Mouse (Mus musculus): Measurements from ENCODE around the gene Zpbp2. TPM values are rescaled to one million over a fixed set of nuclear protein-coding genes. Genes with fewer than 3 reads are reported as not detected.
A peak's percentile ranks its signal among the peaks of the same experiment; 100 is the strongest.

Gene Zpbp2
- polyA plus RNA-seq (2016; fragmentation: Nextera tagmentation; extraction: Ambion mirVana): 0.17 and 0.38 TPM in 2 replicates

GRCm38 (mm10) chr11:98550975-98551828, at the start of gene Zpbp2:
Gene Zpbp2, plus strand, starts transcription at chr11:98551097.
- H3K36me3 ChIP-seq: no peaks in the 10 kb centered on the region
- WGBS: under 1% methylated on average over 50 of the region's 51 CpGs
- H3K4me1 ChIP-seq: no peaks in the 10 kb centered on the region
- H3K4me2 ChIP-seq (replicated peaks): peak within 1 kb of the TSS; percentile 65
- H3K4me3 ChIP-seq: peak within 1 kb of the TSS; percentile 71
- peaks cover 42% of the 10 kb centered on the region for H3K27me3 ChIP-seq
- peak within 1 kb of the TSS; percentile 86 for H3K27ac ChIP-seq
- ATAC-seq (ENCODE audit: low FRiP score): peak; percentile 98
- peak within 1 kb of the TSS; percentile 71 for H3K9ac ChIP-seq
- no peaks in the 10 kb centered on the region for H3K9me3 ChIP-seq (replicated peaks)

- H3K27ac ChIP-seq: no peak overlapping the region
- H3K36me3 ChIP-seq: no peaks in the 10 kb centered on the region
- no peaks in the 10 kb centered on the region for H3K9me3 ChIP-seq (replicated peaks)
- no peak overlapping the region for H3K4me3 ChIP-seq
- H3K4me2 ChIP-seq (replicated peaks): no peak overlapping the region
- ATAC-seq (ENCODE audit: low FRiP score): no peak
- H3K9ac ChIP-seq: no peak overlapping the region
- 0 out of 2 replicates have a peak, but pooled peaks cover 4% of the 10 kb centered on the region for H3K27me3 ChIP-seq
- WGBS: 73% methylated on average over 3 of the region's 3 CpGs
- no peaks in the 10 kb centered on the region for H3K4me1 ChIP-seq
Measured at GRCm38 (mm10) chr11:98504926-98505325, 46.0 kb upstream of the Zpbp2 start.

- Histone ChIP-seq H3K9me3 (replicated peaks) (no peaks in the 10 kb centered on the region), H3K36me3 (no peaks in the 10 kb centered on the region), H3K9ac (no peak overlapping the region), H3K27me3 (no peaks in the 10 kb centered on the region), H3K27ac (no peak overlapping the region), H3K4me3 (no peak overlapping the region), H3K4me2 (replicated peaks) (no peak overlapping the region), H3K4me1 (0 out of 2 replicates have a peak, but pooled peaks cover 5% of the 10 kb centered on the region)
- no peak for ATAC-seq (ENCODE audit: low FRiP score)
- 78% methylated on average over 7 of the region's 7 CpGs for WGBS
Measured at GRCm38 (mm10) chr11:98509434-98509833, 41.5 kb upstream of the Zpbp2 start.

GRCm38 (mm10) chr11:98510125-98510524, 40.8 kb upstream of the Zpbp2 start:
- 86% methylated on average over 8 of the region's 8 CpGs for WGBS
- Histone ChIP-seq H3K9me3 (replicated peaks) (no peaks in the 10 kb centered on the region), H3K36me3 (no peaks in the 10 kb centered on the region), H3K4me2 (replicated peaks) (no peak overlapping the region), H3K27me3 (no peaks in the 10 kb centered on the region), H3K27ac (no peak overlapping the region), H3K9ac (no peak overlapping the region), H3K4me3 (no peak overlapping the region), H3K4me1 (0 out of 2 replicates have a peak, but pooled peaks cover 5% of the 10 kb centered on the region)
- no peak for ATAC-seq (ENCODE audit: low FRiP score)

GRCm38 (mm10) chr11:98512881-98513280, 38.0 kb upstream of the Zpbp2 start:
- H3K9ac ChIP-seq: no peak overlapping the region
- no peak for ATAC-seq (ENCODE audit: low FRiP score)
- no peak overlapping the region for H3K4me3 ChIP-seq
- 94% methylated on average over 13 of the region's 13 CpGs for WGBS
- H3K4me2 ChIP-seq (replicated peaks): no peak overlapping the region
- H3K27ac ChIP-seq: no peak overlapping the region
- H3K4me1 ChIP-seq: 0 out of 2 replicates have a peak, but pooled peaks cover 5% of the 10 kb centered on the region
- H3K36me3 ChIP-seq: no peaks in the 10 kb centered on the region
- no peaks in the 10 kb centered on the region for H3K9me3 ChIP-seq (replicated peaks)
- H3K27me3 ChIP-seq: no peaks in the 10 kb centered on the region

- Histone ChIP-seq H3K36me3 (no peaks in the 10 kb centered on the region), H3K27ac (no peak overlapping the region), H3K4me2 (replicated peaks) (no peak overlapping the region), H3K4me3 (no peak overlapping the region), H3K27me3 (no peaks in the 10 kb centered on the region), H3K4me1 (0 out of 2 replicates have a peak, but pooled peaks cover 5% of the 10 kb centered on the region), H3K9me3 (replicated peaks) (no peaks in the 10 kb centered on the region), H3K9ac (no peak overlapping the region)
- ATAC-seq (ENCODE audit: low FRiP score): no peak
- WGBS: 51% methylated on average over 6 of the region's 6 CpGs
Measured at GRCm38 (mm10) chr11:98513356-98513936, 37.5 kb upstream of the Zpbp2 start.

GRCm38 (mm10) chr11:98520468-98520867, 30.4 kb upstream of the Zpbp2 start:
- no peak for ATAC-seq (ENCODE audit: low FRiP score)
- WGBS: 55% methylated on average over 10 of the region's 10 CpGs

GRCm38 (mm10) chr11:98525140-98525539, 25.8 kb upstream of the Zpbp2 start:
- H3K4me3 ChIP-seq: no peak overlapping the region
- H3K4me2 ChIP-seq (replicated peaks): no peak overlapping the region
- H3K4me1 ChIP-seq: no peaks in the 10 kb centered on the region
- H3K36me3 ChIP-seq: no peaks in the 10 kb centered on the region
- ATAC-seq (ENCODE audit: low FRiP score): no peak
- WGBS: 56% methylated on average over 4 of the region's 4 CpGs
- no peak overlapping the region for H3K27ac ChIP-seq
- H3K27me3 ChIP-seq: no peaks in the 10 kb centered on the region
- no peak overlapping the region for H3K9ac ChIP-seq
- no peaks in the 10 kb centered on the region for H3K9me3 ChIP-seq (replicated peaks)

More at GRCm38 (mm10) chr11:98520468-98520867, 30.4 kb upstream of the Zpbp2 start:
- no peak overlapping the region for H3K4me3 ChIP-seq
- H3K27ac ChIP-seq: no peak overlapping the region
- no peaks in the 10 kb centered on the region for H3K9me3 ChIP-seq (replicated peaks)
- no peak overlapping the region for H3K9ac ChIP-seq
- H3K27me3 ChIP-seq: no peaks in the 10 kb centered on the region
- no peak overlapping the region for H3K4me2 ChIP-seq (replicated peaks)
- H3K36me3 ChIP-seq: no peaks in the 10 kb centered on the region
- H3K4me1 ChIP-seq: no peaks in the 10 kb centered on the region

- Histone ChIP-seq H3K9ac (no peak overlapping the region), H3K36me3 (no peaks in the 10 kb centered on the region), H3K27ac (no peak overlapping the region), H3K9me3 (replicated peaks) (no peaks in the 10 kb centered on the region), H3K4me3 (no peak overlapping the region), H3K27me3 (no peaks in the 10 kb centered on the region), H3K4me2 (replicated peaks) (no peak overlapping the region), H3K4me1 (no peaks in the 10 kb centered on the region)
- WGBS: 75% methylated on average over 10 of the region's 10 CpGs
- no peak for ATAC-seq (ENCODE audit: low FRiP score)
Measured at GRCm38 (mm10) chr11:98526824-98527461, 24.0 kb upstream of the Zpbp2 start.

GRCm38 (mm10) chr11:98537480-98538034, 13.3 kb upstream of the Zpbp2 start:
- Histone ChIP-seq H3K27ac (no peak overlapping the region), H3K9ac (no peak overlapping the region), H3K4me1 (no peaks in the 10 kb centered on the region), H3K4me3 (no peak overlapping the region), H3K36me3 (no peaks in the 10 kb centered on the region), H3K9me3 (replicated peaks) (no peaks in the 10 kb centered on the region), H3K27me3 (peaks cover 18% of the 10 kb centered on the region), H3K4me2 (replicated peaks) (no peak overlapping the region)
- ATAC-seq (ENCODE audit: low FRiP score): no peak

- Histone ChIP-seq H3K4me2 (replicated peaks) (no peak overlapping the region), H3K27ac (no peak overlapping the region), H3K36me3 (no peaks in the 10 kb centered on the region), H3K4me1 (peaks cover 1% of the 10 kb centered on the region), H3K4me3 (no peak overlapping the region), H3K9ac (no peak overlapping the region), H3K27me3 (peaks cover 36% of the 10 kb centered on the region), H3K9me3 (replicated peaks) (no peaks in the 10 kb centered on the region)
- WGBS: 83% methylated on average over 5 of the region's 5 CpGs
- no peak for ATAC-seq (ENCODE audit: low FRiP score)
Measured at GRCm38 (mm10) chr11:98540319-98540718, 10.6 kb upstream of the Zpbp2 start.

- no peak overlapping the region for H3K9ac ChIP-seq
- peaks cover 58% of the 10 kb centered on the region for H3K27me3 ChIP-seq
- H3K9me3 ChIP-seq (replicated peaks): no peaks in the 10 kb centered on the region
- no peak overlapping the region for H3K4me3 ChIP-seq
- no peak for ATAC-seq (ENCODE audit: low FRiP score)
- H3K4me2 ChIP-seq (replicated peaks): no peak overlapping the region
- no peak overlapping the region for H3K27ac ChIP-seq
- no peaks in the 10 kb centered on the region for H3K36me3 ChIP-seq
- 75% methylated on average over 8 of the region's 8 CpGs for WGBS
- H3K4me1 ChIP-seq: peaks cover 9% of the 10 kb centered on the region
Measured at GRCm38 (mm10) chr11:98542553-98542952, 8.3 kb upstream of the Zpbp2 start.

All from hindbrain, embryonic 12.5 days (tissue).